Mouse (Mus musculus) subcutaneous adipose tissue, adult 2 months (tissue): ENCODE data around the gene Gm13306. TPM values are rescaled to one million over a fixed set of nuclear protein-coding genes. Genes with fewer than 3 reads are reported as not detected.

ENCODE experiments used
- polyA plus RNA-seq: library from polyadenylated mRNA; depleted of rRNA; stranded (reverse); fragments of >200 nt; gene quantifications from 2 replicates; pipeline ENCODE4 v1.2.3, GENCODE M21; 2012; ENCODE audit warnings: low replicate concordance; rRNA removed

The Gm13306 gene
- not detected in 2 replicates for polyA plus RNA-seq

DNA sequence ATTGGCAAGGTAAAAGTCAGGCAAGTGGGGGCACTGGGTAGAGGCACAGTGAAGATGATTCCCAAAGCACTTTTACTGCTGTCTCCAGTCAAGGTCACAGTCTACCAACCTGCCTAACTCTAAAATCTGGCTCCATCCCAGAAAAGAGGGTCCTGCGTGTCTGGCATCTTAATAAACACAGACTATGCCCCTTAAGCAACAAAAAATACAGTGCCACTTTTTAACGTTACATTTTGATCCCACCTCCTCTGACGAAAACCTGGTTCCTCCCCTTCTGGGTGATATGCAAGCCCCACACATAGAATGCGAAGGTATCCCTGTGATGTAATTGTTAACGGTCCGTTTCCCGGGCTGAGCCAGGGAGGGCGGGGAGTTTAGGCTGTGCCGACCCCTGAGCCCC, at the start of gene Gm13306:
TSS of gene Gm13306 (plus strand) at position 301 of the 400 bp plus-strand sequence.

DNA sequence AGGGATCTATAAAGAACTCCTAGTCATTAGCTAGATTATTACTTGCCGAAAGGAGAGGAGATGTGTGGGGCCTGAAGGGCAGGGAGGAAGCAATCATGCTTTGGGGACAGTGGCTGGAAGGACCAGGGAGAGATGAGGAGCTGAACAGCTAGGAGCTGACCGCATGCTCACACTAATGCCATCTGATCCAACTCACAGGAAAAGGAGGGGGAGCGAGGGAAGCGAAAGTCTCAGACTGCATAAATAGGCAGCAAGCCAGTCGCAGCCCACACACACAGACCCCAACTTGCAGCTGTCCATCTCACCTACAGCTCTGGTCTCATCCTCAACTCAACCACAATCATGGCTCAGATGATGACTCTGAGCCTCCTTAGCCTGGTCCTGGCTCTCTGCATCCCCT, 38.7 kb upstream of the Gm13306 start, which contains the start of gene Gm13304:
TSS of gene Gm13304 (plus strand) at position 301 of the 400 bp plus-strand sequence.

DNA sequence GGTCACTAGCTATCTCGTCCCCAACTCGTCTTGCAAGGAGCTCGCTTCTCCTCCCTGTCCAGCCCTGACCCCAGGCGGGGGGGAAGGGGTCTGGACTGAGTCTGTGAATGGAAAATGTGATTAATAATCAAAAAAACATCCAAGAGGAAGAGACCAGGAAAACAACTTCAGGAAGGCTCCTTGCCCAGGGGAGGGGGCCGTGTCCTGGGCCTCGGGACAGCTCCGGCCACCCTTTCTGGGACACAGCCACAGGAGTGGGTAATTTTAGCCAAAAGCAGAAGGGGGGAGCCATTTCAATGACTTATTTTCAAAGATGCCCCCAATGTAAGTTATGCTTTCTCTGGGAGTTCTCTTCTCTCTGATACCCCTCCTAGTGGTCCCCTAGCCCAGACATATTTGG, 15.3 kb downstream of the Gm13306 start, which contains the start of gene Gm13305:
TSS of gene Gm13305 (minus strand) at position 101 of the 400 bp plus-strand sequence.

Other genes starting within 250 kb of the Gm13306 start
- 33.5 TPM in 1 of 2 replicates, not detected in the other for gene Gm21541, start 249.8 kb upstream of the Gm13306 start, polyA plus RNA-seq
- 1.9 and 4.4 TPM in 2 replicates for gene Gm20878, start 211.9 kb upstream of the Gm13306 start, polyA plus RNA-seq
- not detected in 2 replicates for gene Fam205a4, start 187.4 kb upstream of the Gm13306 start, polyA plus RNA-seq
- 0.07 and 0.18 TPM in 2 replicates for gene Gm21093, start 118.7 kb upstream of the Gm13306 start, polyA plus RNA-seq
- not detected in 2 replicates for gene Gm3893, start 62.2 kb upstream of the Gm13306 start, polyA plus RNA-seq
- gene Gm13304, start 38.6 kb upstream of the Gm13306 start, polyA plus RNA-seq = not detected in 2 replicates
- not detected in 2 replicates for gene Gm13305, start 15.2 kb downstream of the Gm13306 start, polyA plus RNA-seq
- gene Gm10600, start 87.2 kb downstream of the Gm13306 start, polyA plus RNA-seq = not detected in 2 replicates
- gene Ccl21b, start 102.3 kb downstream of the Gm13306 start, polyA plus RNA-seq = 1.6 TPM in 1 of 2 replicates, not detected in the other
- gene Gm21953, start 140.8 kb downstream of the Gm13306 start, polyA plus RNA-seq = not detected in 2 replicates
- 0.17 and 0.39 TPM in 2 replicates for gene Fam205a3, start 164.9 kb downstream of the Gm13306 start, polyA plus RNA-seq